Mouse (Mus musculus) layer of hippocampus, postnatal 36 days (tissue): ENCODE data around the gene Moxd1. TPM values are rescaled to one million over a fixed set of nuclear protein-coding genes. Genes with fewer than 3 reads are reported as not detected.
A peak's percentile ranks its signal among the peaks of the same experiment; 100 is the strongest.
"Not testable (repeated sequence)": the region's sequence is repeated elsewhere in the genome, so short reads cannot be mapped to it uniquely, and the experiment has no call there.

Experiments
- DNase-seq, 2 experiments: peaks; one replicate each; pipeline ENCODE4 v3.0.0; 2022
- total RNA-seq, 2 experiments: library from RNA; stranded (reverse); gene quantifications; 2 replicates each; pipeline ENCODE4 v1.2.3; 2021

The Moxd1 gene
- total RNA-seq, 2 experiments from 2014 or later, result 10.9 to 11.9 TPM

- no peak for DNase-seq
Measured at GRCm38 (mm10) chr10:24271077-24271637, 47.8 kb downstream of the Moxd1 start.

DNA sequence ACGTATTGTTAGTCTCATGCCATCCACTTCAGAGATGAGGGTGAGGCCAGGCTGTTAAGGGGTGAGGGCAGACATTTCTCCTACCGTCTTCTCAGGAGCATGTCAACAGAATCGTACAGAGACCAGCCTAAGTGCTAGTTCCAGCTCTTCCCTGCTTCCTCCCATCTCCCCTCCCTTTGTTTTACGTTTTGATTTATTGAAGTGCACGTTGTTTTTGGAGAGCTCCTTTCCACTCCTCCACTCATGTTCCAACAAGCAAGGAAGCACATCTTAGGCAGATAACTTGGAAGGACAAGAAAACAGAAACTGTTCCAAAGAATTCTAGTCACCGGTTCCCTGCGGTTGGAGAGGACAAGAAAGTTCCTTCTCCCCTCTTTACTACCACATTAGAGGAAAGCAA lies 52.9 kb downstream of the Moxd1 start:
- no peak for DNase-seq

DNA sequence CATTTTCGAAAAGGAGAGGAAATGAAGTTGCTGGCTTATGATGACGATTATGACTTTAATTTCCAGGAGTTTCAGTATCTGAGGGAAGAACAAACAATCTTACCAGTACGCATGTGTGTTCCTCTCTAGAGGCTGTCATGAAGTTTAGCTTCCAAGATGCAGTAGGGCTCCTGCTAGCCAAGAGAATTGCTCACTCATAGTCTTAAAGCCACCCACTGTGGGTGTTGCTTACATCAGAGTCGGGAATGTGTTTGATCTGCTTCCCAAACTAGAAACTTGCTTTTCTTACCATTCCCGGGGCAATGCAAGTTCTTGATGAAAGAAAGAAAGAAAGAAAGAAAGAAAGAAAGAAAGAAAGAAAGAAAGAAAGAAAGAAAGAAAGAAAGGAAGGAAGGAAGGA lies 59.3 kb downstream of the Moxd1 start:
- DNase-seq, result no peak

GRCm38 (mm10) chr10:24291611-24292010 lies 68.3 kb downstream of the Moxd1 start:
- DNase-seq, result no peak

DNA sequence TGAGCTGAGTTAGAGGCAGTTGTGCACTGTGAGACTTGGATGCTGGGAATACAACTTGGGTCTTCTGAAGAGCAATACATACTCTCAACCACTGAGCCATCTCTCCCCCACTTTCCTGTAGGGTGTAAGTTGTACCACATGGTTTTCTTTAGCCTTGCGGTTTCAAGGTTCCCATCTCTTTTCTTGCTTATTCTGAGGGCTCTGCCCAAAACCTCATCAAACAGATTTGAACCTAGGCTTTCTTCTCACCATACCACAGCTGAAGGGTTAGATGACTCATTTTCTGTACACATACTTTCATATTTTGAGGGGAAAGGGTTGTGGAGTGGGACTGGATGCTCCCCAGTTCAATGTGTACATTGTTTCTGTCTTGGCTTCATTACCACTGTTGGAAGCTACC lies 69.4 kb downstream of the Moxd1 start:
- DNase-seq, result no peak

- no peak for DNase-seq
Measured at GRCm38 (mm10) chr10:24296608-24297007, 73.3 kb downstream of the Moxd1 start.

DNA sequence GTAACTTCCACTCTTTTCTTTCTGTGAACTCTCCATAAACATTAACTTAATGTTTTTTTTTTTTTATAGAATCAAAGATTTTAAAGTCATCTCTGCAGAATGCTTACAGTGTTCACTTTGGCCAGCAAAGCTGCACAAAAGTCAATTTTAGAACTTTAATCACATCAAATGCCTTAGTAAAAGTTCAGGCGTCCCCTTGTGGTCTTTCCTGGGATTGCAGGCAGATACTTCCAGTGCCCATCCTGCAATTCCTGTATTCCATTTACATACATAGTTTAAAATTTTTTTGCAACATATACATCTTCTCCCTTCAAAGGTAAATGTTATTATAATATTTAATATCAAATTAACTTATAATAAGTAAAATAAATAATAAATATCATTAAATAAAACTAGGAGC lies 74.5 kb downstream of the Moxd1 start:
- peak in 1 of 2 experiments; percentile 19 for DNase-seq

GRCm38 (mm10) chr10:24298260-24299244 lies 75.2 kb downstream of the Moxd1 start:
- peak; percentile 37 to 55 for DNase-seq

- peak; percentile 54 to 56 for DNase-seq
Measured at GRCm38 (mm10) chr10:24312191-24312611, 88.9 kb downstream of the Moxd1 start.

GRCm38 (mm10) chr10:24317126-24317836 lies 94.0 kb downstream of the Moxd1 start:
- peak; percentile 27 to 35 for DNase-seq

DNA sequence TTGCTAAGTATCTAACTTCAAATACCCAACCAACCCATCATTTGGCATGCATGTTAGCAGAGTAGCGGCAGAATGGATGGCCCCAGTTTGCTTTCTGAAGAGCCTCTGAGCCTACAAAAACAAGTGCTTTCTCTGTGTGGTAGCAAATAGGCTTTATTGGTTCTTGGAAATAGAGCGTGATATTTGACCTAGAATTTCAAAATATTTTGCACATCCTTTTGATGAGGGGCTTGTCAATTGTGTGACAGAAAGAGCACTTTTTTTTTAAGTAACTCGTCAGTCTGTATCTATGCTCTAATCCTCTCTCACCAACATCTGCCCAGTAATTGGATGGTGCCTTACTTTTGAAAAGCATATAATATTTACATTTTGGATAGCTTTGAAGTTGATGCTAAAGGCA lies 97.0 kb downstream of the Moxd1 start:
- no peak for DNase-seq

GRCm38 (mm10) chr10:24323066-24323465 lies 99.7 kb downstream of the Moxd1 start:
- no peak for DNase-seq

- not testable (repeated sequence) for DNase-seq
Measured at GRCm38 (mm10) chr10:24327265-24327664, 103.9 kb downstream of the Moxd1 start.

DNA sequence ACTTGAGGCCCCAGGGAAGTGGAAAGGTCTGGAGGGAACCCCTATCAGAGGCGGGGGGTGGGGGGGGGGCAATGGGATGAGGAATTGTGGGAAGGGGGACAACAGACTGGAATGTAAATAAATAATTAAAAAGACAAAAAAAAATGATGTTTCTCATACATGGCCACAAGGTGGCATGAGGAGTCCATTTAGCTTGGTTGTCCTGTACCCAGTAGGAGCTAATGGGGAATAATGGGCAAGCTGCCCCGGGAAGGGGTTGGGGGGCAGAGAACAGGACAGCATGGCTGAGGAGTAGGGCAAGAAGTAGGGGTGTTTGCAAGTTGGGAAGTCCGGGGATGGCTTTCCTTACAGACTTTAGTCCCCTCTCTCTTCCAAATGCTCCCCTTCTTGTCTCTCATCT lies 109.5 kb downstream of the Moxd1 start:
- DNase-seq, result no peak

- no peak for DNase-seq
Measured at GRCm38 (mm10) chr10:24339593-24340143, 116.4 kb downstream of the Moxd1 start.

DNA sequence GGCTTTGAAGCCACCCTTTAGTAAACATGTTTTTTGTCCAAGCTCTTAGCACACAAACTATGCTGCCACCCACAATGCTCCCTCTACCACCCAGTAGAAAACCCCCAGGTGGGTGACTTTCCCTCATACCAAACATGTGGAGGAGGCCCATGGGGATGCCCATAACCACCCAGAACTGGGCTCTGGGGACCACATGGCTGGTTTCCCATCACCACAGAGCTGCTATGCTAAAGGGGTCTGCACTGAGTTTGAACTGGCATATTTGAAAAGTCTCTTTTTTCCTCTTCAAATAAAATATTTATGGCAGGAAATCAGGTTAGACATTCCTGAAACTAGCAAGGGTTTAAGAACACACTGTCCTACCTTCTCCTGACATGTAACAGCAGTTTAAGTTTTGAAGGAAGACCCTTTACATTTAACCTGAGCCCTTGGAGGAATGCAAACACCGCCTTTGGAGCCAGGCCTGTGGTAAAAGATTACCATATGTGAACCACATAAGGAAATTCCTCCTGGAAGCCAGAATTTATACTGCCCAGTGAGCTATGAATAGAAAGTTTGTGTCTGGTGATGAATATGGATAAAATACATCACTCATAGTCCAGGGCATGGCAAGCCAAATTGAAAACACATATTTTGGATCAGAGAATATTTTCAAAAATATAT lies 117.4 kb downstream of the Moxd1 start:
- no peak for DNase-seq

DNA sequence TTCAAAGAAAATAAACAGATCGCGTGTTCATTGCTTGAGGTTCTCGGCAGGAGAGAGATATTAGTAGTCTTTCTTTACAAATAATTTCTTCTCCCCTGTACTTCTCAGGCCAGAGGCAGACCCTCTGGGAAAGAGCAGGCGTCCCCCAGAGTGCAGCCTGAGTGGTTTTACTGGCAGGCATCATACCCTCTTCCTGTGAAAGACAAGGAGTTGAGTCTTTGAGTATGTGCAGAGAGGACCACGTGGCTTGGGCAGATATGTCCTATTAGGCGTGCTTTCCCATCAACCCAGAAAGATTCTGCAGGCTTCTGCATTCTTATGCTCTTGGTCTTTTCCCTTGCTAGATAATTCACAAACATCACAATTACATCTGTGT lies 117.9 kb downstream of the Moxd1 start:
- no peak for DNase-seq

- DNase-seq, result no peak
Measured at GRCm38 (mm10) chr10:24343068-24343467, 119.8 kb downstream of the Moxd1 start.
